Mouse (Mus musculus) neural tube, embryonic 15.5 days (tissue): ENCODE measurements around the gene Syt1. TPM values are rescaled to one million over a fixed set of nuclear protein-coding genes. Genes with fewer than 3 reads are reported as not detected.

Source experiments
- ATAC-seq: fragments of 200-750 bp; cut with Nextera tagmentation; 2 replicates; pipeline ENCODE4 v1.8.0; 2017; ENCODE audit warnings: mild to moderate bottlenecking, moderate TSS enrichment, moderate library complexity; ENCODE audit not compliant: low FRiP score
- H3K27ac ChIP-seq: fragments of 300-500 bp; sonication (generic); replicated peaks from 2 replicates; pipeline ENCODE4 v1.5.1; 2015; ENCODE audit warnings: mild to moderate bottlenecking, inconsistent platforms
- H3K27me3 ChIP-seq: fragments of 300-500 bp; sonication (generic); replicated peaks from 2 replicates; pipeline ENCODE4 v1.6.1; 2015; ENCODE audit warnings: inconsistent platforms
- H3K36me3 ChIP-seq: fragments of 300-500 bp; sonication (generic); 2 replicates; pipeline ENCODE4 v1.6.1; 2015; ENCODE audit warnings: inconsistent platforms
- H3K4me1 ChIP-seq: fragments of 300-500 bp; sonication (generic); 2 replicates; pipeline ENCODE4 v1.6.1; 2015; ENCODE audit warnings: inconsistent platforms
- H3K4me2 ChIP-seq: fragments of 300-500 bp; sonication (generic); 2 replicates; pipeline ENCODE4 v1.6.1; 2015; ENCODE audit warnings: inconsistent platforms, mild to moderate bottlenecking, moderate library complexity
- H3K4me3 ChIP-seq: fragments of 300-500 bp; sonication (generic); replicated peaks from 2 replicates; pipeline ENCODE4 v1.5.1; 2015; ENCODE audit warnings: mild to moderate bottlenecking, inconsistent platforms
- H3K9ac ChIP-seq: fragments of 300-500 bp; sonication (generic); replicated peaks from 2 replicates; pipeline ENCODE4 v1.6.1; 2015; ENCODE audit warnings: mild to moderate bottlenecking, inconsistent platforms
- H3K9me3 ChIP-seq: fragments of 300-500 bp; sonication (generic); replicated peaks from 2 replicates; pipeline ENCODE4 v1.6.1; 2016; ENCODE audit warnings: inconsistent platforms
- WGBS: fragments of 180-500 bp; shearing (Covaris S2); methylation state at CpG from one replicate; pipeline ENCODE4 v1.1.7; 2015; ENCODE audit warnings: mixed read lengths; 5-methylcytosine and 5-hydroxymethylcytosine counted together
- polyA plus RNA-seq: library from polyadenylated mRNA; unstranded; fragments of >200 nt; fragmentation: Nextera tagmentation; extraction: Ambion mirVana; gene quantifications from 2 replicates; pipeline ENCODE4 v1.2.1, GENCODE M21; 2015

Gene Syt1
- polyA plus RNA-seq, 1 experiment from 2014 or later, result 116 TPM

GRCm38 (mm10) chr10:108880372-108880771 is 130.4 kb downstream of the Syt1 start:
- Histone ChIP-seq H3K36me3 (no peaks in the 10 kb centered on the region), H3K4me2 (no peak overlapping the region), H3K27ac (no peak overlapping the region), H3K27me3 (no peaks in the 10 kb centered on the region), H3K4me1 (no peaks in the 10 kb centered on the region), H3K4me3 (no peak overlapping the region), H3K9ac (no peak overlapping the region), H3K9me3 (no peaks in the 10 kb centered on the region)
- ATAC-seq, result no peak
- 89% methylated on average over 2 of the region's 2 CpGs for WGBS

- Histone ChIP-seq H3K4me1 (peaks cover 6% of the 10 kb centered on the region; the same call in 1 of the 2 replicates), H3K27me3 (no peaks in the 10 kb centered on the region), H3K27ac (no peak overlapping the region), H3K9ac (no peak overlapping the region), H3K4me3 (no peak overlapping the region), H3K4me2 (no peak overlapping the region), H3K9me3 (no peaks in the 10 kb centered on the region), H3K36me3 (no peaks in the 10 kb centered on the region)
- ATAC-seq, result no peak
- WGBS, result 77% methylated on average over 5 of the region's 5 CpGs
Measured at GRCm38 (mm10) chr10:108875730-108876129, 135.1 kb downstream of the Syt1 start.

- WGBS, result 80% methylated on average over 4 of the region's 4 CpGs
- H3K4me2 ChIP-seq, result no peak overlapping the region
- no peak overlapping the region for H3K4me3 ChIP-seq
- ATAC-seq, result no peak
- no peak overlapping the region for H3K9ac ChIP-seq
- H3K4me1 ChIP-seq, result peaks cover 6% of the 10 kb centered on the region; the same call in 1 of the 2 replicates
- no peaks in the 10 kb centered on the region for H3K27me3 ChIP-seq
- no peaks in the 10 kb centered on the region for H3K9me3 ChIP-seq
- no peaks in the 10 kb centered on the region for H3K36me3 ChIP-seq
- no peak overlapping the region for H3K27ac ChIP-seq
Measured at GRCm38 (mm10) chr10:108874687-108875086, 136.1 kb downstream of the Syt1 start.

GRCm38 (mm10) chr10:108872359-108872758 is 138.4 kb downstream of the Syt1 start:
- 71% methylated on average over 6 of the region's 6 CpGs for WGBS
- no peaks in the 10 kb centered on the region for H3K36me3 ChIP-seq
- no peak overlapping the region for H3K9ac ChIP-seq

GRCm38 (mm10) chr10:108870586-108870985 is 140.2 kb downstream of the Syt1 start:
- WGBS, result 67% methylated on average over 4 of the region's 4 CpGs
- Histone ChIP-seq H3K4me2 (no peak overlapping the region), H3K36me3 (no peaks in the 10 kb centered on the region), H3K27me3 (no peaks in the 10 kb centered on the region), H3K4me3 (no peak overlapping the region), H3K27ac (no peak overlapping the region), H3K9ac (no peak overlapping the region), H3K9me3 (no peaks in the 10 kb centered on the region), H3K4me1 (peaks cover 6% of the 10 kb centered on the region; the same call in 1 of the 2 replicates)
- ATAC-seq, result no peak

More at GRCm38 (mm10) chr10:108872359-108872758, 138.4 kb downstream of the Syt1 start:
- H3K27me3 ChIP-seq, result no peaks in the 10 kb centered on the region
- H3K4me1 ChIP-seq, result peaks cover 6% of the 10 kb centered on the region; the same call in 1 of the 2 replicates
- no peak overlapping the region for H3K27ac ChIP-seq
- H3K9me3 ChIP-seq, result no peaks in the 10 kb centered on the region
- ATAC-seq, result no peak
- no peak overlapping the region for H3K4me3 ChIP-seq
- H3K4me2 ChIP-seq, result no peak overlapping the region

GRCm38 (mm10) chr10:108868136-108868535 is 142.6 kb downstream of the Syt1 start:
- Histone ChIP-seq H3K4me1 (peaks cover 6% of the 10 kb centered on the region; the same call in 1 of the 2 replicates), H3K27ac (no peak overlapping the region), H3K27me3 (no peaks in the 10 kb centered on the region), H3K9ac (no peak overlapping the region), H3K9me3 (no peaks in the 10 kb centered on the region), H3K36me3 (no peaks in the 10 kb centered on the region), H3K4me2 (no peak overlapping the region), H3K4me3 (no peak overlapping the region)
- no peak for ATAC-seq
- WGBS, result 86% methylated on average over 4 of the region's 4 CpGs

GRCm38 (mm10) chr10:108867202-108867601 is 143.6 kb downstream of the Syt1 start:
- H3K27me3 ChIP-seq, result no peaks in the 10 kb centered on the region
- H3K36me3 ChIP-seq, result no peaks in the 10 kb centered on the region
- H3K9ac ChIP-seq, result no peak overlapping the region
- WGBS, result 66% methylated on average over 6 of the region's 6 CpGs
- ATAC-seq, result no peak
- H3K4me2 ChIP-seq, result no peak overlapping the region
- H3K27ac ChIP-seq, result no peak overlapping the region
- no peak overlapping the region for H3K4me3 ChIP-seq
- H3K9me3 ChIP-seq, result no peaks in the 10 kb centered on the region
- H3K4me1 ChIP-seq, result peaks cover 6% of the 10 kb centered on the region; the same call in 1 of the 2 replicates

- H3K4me3 ChIP-seq, result no peak overlapping the region
- no peaks in the 10 kb centered on the region for H3K27me3 ChIP-seq
- no peaks in the 10 kb centered on the region for H3K9me3 ChIP-seq
- no peaks in the 10 kb centered on the region for H3K36me3 ChIP-seq
- H3K9ac ChIP-seq, result no peak overlapping the region
- H3K27ac ChIP-seq, result no peak overlapping the region
- no peak for ATAC-seq
- no peaks in the 10 kb centered on the region for H3K4me1 ChIP-seq
- 92% methylated on average over 4 of the region's 4 CpGs for whole genome bisulfite sequencing
- H3K4me2 ChIP-seq, result no peak overlapping the region
Measured at GRCm38 (mm10) chr10:108865586-108865985, 145.2 kb downstream of the Syt1 start.

- no peaks in the 10 kb centered on the region for H3K9me3 ChIP-seq
- no peaks in the 10 kb centered on the region for H3K27me3 ChIP-seq
- no peak overlapping the region for H3K4me3 ChIP-seq
- no peak overlapping the region for H3K4me2 ChIP-seq
- WGBS, result 75% methylated on average over 6 of the region's 6 CpGs
- H3K4me1 ChIP-seq, result no peaks in the 10 kb centered on the region
- H3K27ac ChIP-seq, result no peak overlapping the region
- ATAC-seq, result no peak
- no peaks in the 10 kb centered on the region for H3K36me3 ChIP-seq
- H3K9ac ChIP-seq, result no peak overlapping the region
Measured at GRCm38 (mm10) chr10:108855986-108856385, 154.8 kb downstream of the Syt1 start.

GRCm38 (mm10) chr10:108852757-108853156 is 158.0 kb downstream of the Syt1 start:
- Histone ChIP-seq H3K9ac (no peak overlapping the region), H3K9me3 (no peaks in the 10 kb centered on the region), H3K27me3 (no peaks in the 10 kb centered on the region), H3K4me2 (no peak overlapping the region), H3K36me3 (no peaks in the 10 kb centered on the region), H3K27ac (no peak overlapping the region), H3K4me1 (no peaks in the 10 kb centered on the region), H3K4me3 (no peak overlapping the region)
- ATAC-seq, result no peak
- WGBS, result 81% methylated on average over 4 of the region's 4 CpGs

- WGBS, result 90% methylated on average over 1 of the region's 1 CpGs
- no peaks in the 10 kb centered on the region for H3K9me3 ChIP-seq
- no peak for ATAC-seq
Measured at GRCm38 (mm10) chr10:108837434-108837833, 173.3 kb downstream of the Syt1 start.

GRCm38 (mm10) chr10:108832248-108832647 is 178.5 kb downstream of the Syt1 start:
- Histone ChIP-seq H3K27ac (no peak overlapping the region; the same call in 1 of the 2 replicates), H3K4me1 (peaks cover 7% of the 10 kb centered on the region; the same call in 1 of the 2 replicates), H3K27me3 (no peaks in the 10 kb centered on the region), H3K36me3 (no peaks in the 10 kb centered on the region), H3K9ac (no peak overlapping the region), H3K9me3 (no peaks in the 10 kb centered on the region), H3K4me2 (peak overlapping the region; percentile 7; the same call in 1 of the 2 replicates), H3K4me3 (no peak overlapping the region)
- no peak for ATAC-seq
- 72% methylated on average over 6 of the region's 6 CpGs for WGBS

More at GRCm38 (mm10) chr10:108837434-108837833, 173.3 kb downstream of the Syt1 start:
- Histone ChIP-seq H3K9ac (no peak overlapping the region), H3K27me3 (no peaks in the 10 kb centered on the region), H3K4me2 (no peak overlapping the region), H3K36me3 (no peaks in the 10 kb centered on the region), H3K4me3 (no peak overlapping the region), H3K4me1 (no peaks in the 10 kb centered on the region), H3K27ac (no peak overlapping the region)
